Mouse (Mus musculus): ENCODE measurements around the gene Tpt1. TPM values are rescaled to one million over a fixed set of nuclear protein-coding genes. Genes with fewer than 3 reads are reported as not detected.

Tpt1 gene
- polyA plus RNA-seq (2014; fragmentation: Nextera tagmentation; extraction: Ambion mirVana): 1,262 and 1,432 TPM in 2 replicates

- Histone ChIP-seq H3K4me1 (ENCODE audit: control insufficient read depth, insufficient read depth, low read length) (peaks cover 6% of the 10 kb centered on the region; the same call in 1 of the 2 replicates), H3K36me3 (ENCODE audit: control insufficient read depth, insufficient read depth, low read length) (peaks cover 39% of the 10 kb centered on the region), H3K27ac (replicated peaks; ENCODE audit: low read depth, low read length) (peak within 1 kb of the TSS; percentile 99), H3K9ac (ENCODE audit: low read depth, low read length) (peak within 1 kb of the TSS; percentile 98), H3K27me3 (replicated peaks; ENCODE audit: control insufficient read depth, insufficient read depth, low read length) (no peaks in the 10 kb centered on the region), H3K4me2 (ENCODE audit: low read depth, low read length) (peak within 1 kb of the TSS; percentile 80), H3K4me3 (ENCODE audit: low read depth, low read length) (peak within 1 kb of the TSS; percentile 90), H3K9me3 (ENCODE audit: control insufficient read depth, low read length) (no peaks in the 10 kb centered on the region)
- ATAC-seq (ENCODE audit: low read depth): peak; percentile 97
- DNase-seq (ENCODE audit: low spot score): peak; percentile 97
- 0% methylated on average over 19 of the region's 108 CpGs for WGBS
Measured at GRCm38 (mm10) chr14:75844867-75845697, at the start of gene Tpt1. Gene Tpt1 (plus strand): TSS chr14:75845093.

DNA sequence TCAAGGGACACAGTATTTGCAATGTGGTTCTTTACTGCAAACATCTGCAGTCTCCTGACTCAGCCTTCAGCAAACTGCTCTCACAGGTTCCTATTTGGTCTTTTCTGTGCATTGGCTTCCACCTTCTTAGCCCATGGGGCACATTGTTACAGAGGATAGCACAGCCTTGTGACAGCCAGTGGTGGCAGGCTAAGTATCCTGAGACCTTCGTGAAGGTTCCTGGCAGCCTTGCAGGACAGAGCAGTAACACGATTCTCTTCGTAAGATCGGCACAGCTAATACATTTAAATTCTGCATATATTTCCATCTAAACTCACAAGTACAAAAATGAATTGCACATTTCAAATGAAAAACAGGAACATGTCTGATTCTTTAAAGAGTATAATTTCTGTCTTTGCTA, 49.0 kb upstream of the Tpt1 start:
- Histone ChIP-seq H3K36me3 (ENCODE audit: control insufficient read depth, insufficient read depth, low read length) (no peaks in the 10 kb centered on the region), H3K9me3 (ENCODE audit: control insufficient read depth, low read length) (no peaks in the 10 kb centered on the region), H3K4me3 (ENCODE audit: low read depth, low read length) (no peak overlapping the region), H3K27ac (replicated peaks; ENCODE audit: low read depth, low read length) (no peak overlapping the region), H3K27me3 (replicated peaks; ENCODE audit: control insufficient read depth, insufficient read depth, low read length) (no peaks in the 10 kb centered on the region), H3K4me2 (ENCODE audit: low read depth, low read length) (no peak overlapping the region), H3K4me1 (ENCODE audit: control insufficient read depth, insufficient read depth, low read length) (no peaks in the 10 kb centered on the region), H3K9ac (ENCODE audit: low read depth, low read length) (no peak overlapping the region)
- DNase-seq (ENCODE audit: low spot score): no peak
- WGBS: 67% methylated on average over 4 of the region's 4 CpGs
- no peak for ATAC-seq (ENCODE audit: low read depth)

GRCm38 (mm10) chr14:75797769-75798386, 47.0 kb upstream of the Tpt1 start:
- Histone ChIP-seq H3K27me3 (replicated peaks; ENCODE audit: control insufficient read depth, insufficient read depth, low read length) (no peaks in the 10 kb centered on the region), H3K4me3 (ENCODE audit: low read depth, low read length) (no peak overlapping the region), H3K36me3 (ENCODE audit: control insufficient read depth, insufficient read depth, low read length) (no peaks in the 10 kb centered on the region), H3K4me2 (ENCODE audit: low read depth, low read length) (no peak overlapping the region), H3K9me3 (ENCODE audit: control insufficient read depth, low read length) (no peaks in the 10 kb centered on the region), H3K4me1 (ENCODE audit: control insufficient read depth, insufficient read depth, low read length) (no peaks in the 10 kb centered on the region), H3K27ac (replicated peaks; ENCODE audit: low read depth, low read length) (no peak overlapping the region), H3K9ac (ENCODE audit: low read depth, low read length) (no peak overlapping the region)
- ATAC-seq (ENCODE audit: low read depth) (no peak), DNase-seq (ENCODE audit: low spot score) (peak; percentile 9)
- 26% methylated on average over 5 of the region's 5 CpGs for WGBS

- ATAC-seq (ENCODE audit: low read depth): no peak; the same call in 1 of the 2 replicates
- Histone ChIP-seq H3K36me3 (ENCODE audit: control insufficient read depth, insufficient read depth, low read length) (no peaks in the 10 kb centered on the region), H3K4me3 (ENCODE audit: low read depth, low read length) (no peak overlapping the region), H3K9ac (ENCODE audit: low read depth, low read length) (no peak overlapping the region), H3K9me3 (ENCODE audit: control insufficient read depth, low read length) (no peaks in the 10 kb centered on the region), H3K4me1 (ENCODE audit: control insufficient read depth, insufficient read depth, low read length) (no peaks in the 10 kb centered on the region), H3K4me2 (ENCODE audit: low read depth, low read length) (no peak overlapping the region), H3K27ac (replicated peaks; ENCODE audit: low read depth, low read length) (no peak overlapping the region), H3K27me3 (replicated peaks; ENCODE audit: control insufficient read depth, insufficient read depth, low read length) (no peaks in the 10 kb centered on the region)
- WGBS: 65% methylated on average over 8 of the region's 8 CpGs
- DNase-seq (ENCODE audit: low spot score): no peak
Measured at GRCm38 (mm10) chr14:75807800-75808199, 37.1 kb upstream of the Tpt1 start.

DNA sequence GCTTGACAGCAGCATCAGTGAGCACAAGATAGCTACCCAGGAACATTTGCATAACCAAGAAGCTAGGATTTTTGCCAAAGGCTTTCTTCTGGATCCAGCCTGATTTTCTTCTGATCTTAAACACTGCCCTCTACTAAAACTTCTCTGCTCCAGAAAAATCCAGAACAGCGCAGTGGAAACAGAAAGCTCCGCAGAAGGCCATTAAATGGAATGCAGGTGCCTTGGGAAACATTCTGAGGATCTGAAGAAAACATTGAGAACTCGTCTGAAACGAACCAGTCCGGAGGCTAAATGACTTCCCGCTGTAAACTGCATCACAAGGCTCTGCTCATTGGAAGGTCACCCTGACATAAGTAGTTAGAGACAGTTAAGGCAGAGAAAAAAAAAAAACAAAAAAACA, 35.0 kb upstream of the Tpt1 start:
- 65% methylated on average over 6 of the region's 6 CpGs for WGBS
- Histone ChIP-seq H3K4me1 (ENCODE audit: control insufficient read depth, insufficient read depth, low read length) (no peaks in the 10 kb centered on the region), H3K27me3 (replicated peaks; ENCODE audit: control insufficient read depth, insufficient read depth, low read length) (no peaks in the 10 kb centered on the region), H3K36me3 (ENCODE audit: control insufficient read depth, insufficient read depth, low read length) (no peaks in the 10 kb centered on the region), H3K9ac (ENCODE audit: low read depth, low read length) (no peak overlapping the region), H3K4me2 (ENCODE audit: low read depth, low read length) (no peak overlapping the region), H3K4me3 (ENCODE audit: low read depth, low read length) (no peak overlapping the region), H3K9me3 (ENCODE audit: control insufficient read depth, low read length) (no peaks in the 10 kb centered on the region), H3K27ac (replicated peaks; ENCODE audit: low read depth, low read length) (no peak overlapping the region)
- DNase-seq (ENCODE audit: low spot score): no peak
- no peak for ATAC-seq (ENCODE audit: low read depth)

DNA sequence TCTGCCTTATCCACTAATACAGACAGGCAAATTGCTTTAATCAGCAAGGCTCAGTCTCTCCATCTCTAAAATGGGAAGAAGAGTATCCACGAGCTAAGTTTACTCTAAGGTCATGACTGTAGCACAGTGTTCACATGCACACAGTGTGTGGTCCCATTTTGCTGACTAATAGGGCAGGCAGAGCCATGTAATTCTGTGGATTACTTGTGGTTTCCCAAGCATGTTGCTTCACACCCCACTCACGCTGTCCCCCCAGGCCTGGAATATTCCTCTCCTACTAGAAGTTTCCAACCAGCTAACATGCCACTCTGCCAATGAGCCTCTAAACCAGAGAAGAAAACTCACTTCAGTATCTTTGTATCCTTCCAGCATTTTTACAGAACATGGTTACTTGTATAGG, 26.4 kb upstream of the Tpt1 start:
- 78% methylated on average over 2 of the region's 2 CpGs for WGBS
- no peak for DNase-seq (ENCODE audit: low spot score)
- Histone ChIP-seq H3K4me3 (ENCODE audit: low read depth, low read length) (no peak overlapping the region), H3K9ac (ENCODE audit: low read depth, low read length) (no peak overlapping the region), H3K27ac (replicated peaks; ENCODE audit: low read depth, low read length) (no peak overlapping the region), H3K4me1 (ENCODE audit: control insufficient read depth, insufficient read depth, low read length) (no peaks in the 10 kb centered on the region), H3K4me2 (ENCODE audit: low read depth, low read length) (no peak overlapping the region), H3K27me3 (replicated peaks; ENCODE audit: control insufficient read depth, insufficient read depth, low read length) (no peaks in the 10 kb centered on the region), H3K36me3 (ENCODE audit: control insufficient read depth, insufficient read depth, low read length) (no peaks in the 10 kb centered on the region), H3K9me3 (ENCODE audit: control insufficient read depth, low read length) (no peaks in the 10 kb centered on the region)
- ATAC-seq (ENCODE audit: low read depth): no peak

DNA sequence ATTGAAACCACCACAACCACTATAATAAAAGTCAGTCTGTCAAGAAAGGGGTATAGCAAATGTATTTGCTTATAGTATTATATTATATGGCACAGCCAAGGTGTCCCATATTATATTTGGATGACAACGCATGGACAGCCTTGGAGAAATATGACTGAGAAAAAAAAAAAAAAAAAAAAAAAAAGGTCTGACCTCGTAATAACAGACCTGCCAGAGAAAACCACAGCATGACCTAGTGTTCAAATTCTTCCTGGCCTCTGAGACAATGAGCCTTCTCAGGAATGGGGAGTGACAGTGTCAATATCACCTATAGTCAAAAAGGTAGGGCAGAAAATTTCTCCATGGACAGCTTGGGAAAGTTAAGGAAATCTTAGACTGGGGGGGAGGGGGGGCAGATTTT, 25.6 kb upstream of the Tpt1 start:
- ATAC-seq (ENCODE audit: low read depth): no peak

GRCm38 (mm10) chr14:75820007-75820406, 24.9 kb upstream of the Tpt1 start:
- no peak overlapping the region for H3K4me3 ChIP-seq (ENCODE audit: low read depth, low read length)
- no peak overlapping the region for H3K4me2 ChIP-seq (ENCODE audit: low read depth, low read length)
- 0 out of 2 replicates have a peak, but pooled peaks have one; percentile 47 for ATAC-seq (ENCODE audit: low read depth)
- DNase-seq (ENCODE audit: low spot score): peak; percentile 32
- no peaks in the 10 kb centered on the region for H3K36me3 ChIP-seq (ENCODE audit: control insufficient read depth, insufficient read depth, low read length)
- WGBS: 63% methylated on average over 5 of the region's 5 CpGs
- H3K9me3 ChIP-seq (ENCODE audit: control insufficient read depth, low read length): no peaks in the 10 kb centered on the region
- no peak overlapping the region for H3K27ac ChIP-seq (replicated peaks; ENCODE audit: low read depth, low read length)
- no peaks in the 10 kb centered on the region for H3K27me3 ChIP-seq (replicated peaks; ENCODE audit: control insufficient read depth, insufficient read depth, low read length)
- no peak overlapping the region for H3K9ac ChIP-seq (ENCODE audit: low read depth, low read length)
- H3K4me1 ChIP-seq (ENCODE audit: control insufficient read depth, insufficient read depth, low read length): no peaks in the 10 kb centered on the region

More for the DNA sequence above, 25.6 kb upstream of the Tpt1 start:
- Histone ChIP-seq H3K4me1 (ENCODE audit: control insufficient read depth, insufficient read depth, low read length) (no peaks in the 10 kb centered on the region), H3K4me2 (ENCODE audit: low read depth, low read length) (no peak overlapping the region), H3K9ac (ENCODE audit: low read depth, low read length) (no peak overlapping the region), H3K36me3 (ENCODE audit: control insufficient read depth, insufficient read depth, low read length) (no peaks in the 10 kb centered on the region), H3K4me3 (ENCODE audit: low read depth, low read length) (no peak overlapping the region), H3K27me3 (replicated peaks; ENCODE audit: control insufficient read depth, insufficient read depth, low read length) (no peaks in the 10 kb centered on the region), H3K9me3 (ENCODE audit: control insufficient read depth, low read length) (no peaks in the 10 kb centered on the region), H3K27ac (replicated peaks; ENCODE audit: low read depth, low read length) (no peak overlapping the region)
- WGBS: 70% methylated on average over 2 of the region's 2 CpGs
- DNase-seq (ENCODE audit: low spot score): no peak
